In genomic region chr12:29279631-29280080, GRCm38 (mm10) we compare ENCODE assay signal across 8 mouse cellular contexts.
DNase-seq lines count a peak whose midpoint lies in the region; ATAC-seq lines count a peak whose summit lies in the region.

No protein-coding gene starts in this region.

- H3K36me3 ChIP-seq in neural tube, embryonic 11.5 days (ENCODE audit: control insufficient read depth, insufficient read depth, low read length) = no peaks in the 10 kb centered on the region
- H3K36me3 ChIP-seq in intestine, embryonic 16.5 days (ENCODE audit: control insufficient read depth, insufficient read depth, low read length) = no peaks in the 10 kb centered on the region
- H3K36me3 ChIP-seq in stomach, embryonic 16.5 days (ENCODE audit: control insufficient read depth, insufficient read depth, low read length) = no peaks in the 10 kb centered on the region

- 7% methylated on average over 13 of the region's 13 CpGs for WGBS in neural tube, embryonic 11.5 days
- 14% methylated on average over 13 of the region's 13 CpGs for WGBS in intestine, embryonic 16.5 days
- WGBS in stomach, embryonic 16.5 days = 15% methylated on average over 13 of the region's 13 CpGs

- H3K4me3 ChIP-seq in neural tube, embryonic 11.5 days (ENCODE audit: low read depth, low read length) = no peak overlapping the region
- H3K4me3 ChIP-seq in intestine, embryonic 16.5 days (ENCODE audit: low read length) = no peak overlapping the region; the same call in 1 of the 2 replicates
- no peak overlapping the region for H3K4me3 ChIP-seq in stomach, embryonic 16.5 days (replicated peaks; ENCODE audit: low read length)

- H3K4me1 ChIP-seq in neural tube, embryonic 11.5 days (ENCODE audit: control insufficient read depth, insufficient read depth, low read length) = peaks cover 15% of the 10 kb centered on the region
- H3K4me1 ChIP-seq in intestine, embryonic 16.5 days (ENCODE audit: control insufficient read depth, insufficient read depth, low read length) = peaks cover 9% of the 10 kb centered on the region
- H3K4me1 ChIP-seq in stomach, embryonic 16.5 days (ENCODE audit: control insufficient read depth, insufficient read depth, low read length) = no peaks in the 10 kb centered on the region

- peak overlapping the region; percentile 19 for H3K9ac ChIP-seq in neural tube, embryonic 11.5 days (ENCODE audit: low read length)
- 0 out of 2 replicates have a peak overlapping the region, but pooled peaks have one; percentile 7 for H3K9ac ChIP-seq in intestine, embryonic 16.5 days (ENCODE audit: low read depth, low read length)
- H3K9ac ChIP-seq in stomach, embryonic 16.5 days (ENCODE audit: low read length) = peak overlapping the region; percentile 48; the same call in 1 of the 2 replicates

- intact Hi-C loops in heart, postnatal 25 days (cut with DNase I) = no loop called here

- H3K27me3 ChIP-seq in neural tube, embryonic 11.5 days (ENCODE audit: control insufficient read depth, insufficient read depth, low read length) = no peaks in the 10 kb centered on the region
- no peaks in the 10 kb centered on the region for H3K27me3 ChIP-seq in intestine, embryonic 16.5 days (replicated peaks; ENCODE audit: control insufficient read depth, insufficient read depth, low read length)
- H3K27me3 ChIP-seq in stomach, embryonic 16.5 days (ENCODE audit: control insufficient read depth, insufficient read depth, low read length) = no peaks in the 10 kb centered on the region

- no peaks in the 10 kb centered on the region for H3K9me3 ChIP-seq in neural tube, embryonic 11.5 days (ENCODE audit: control insufficient read depth, low read length)
- no peaks in the 10 kb centered on the region for H3K9me3 ChIP-seq in intestine, embryonic 16.5 days (ENCODE audit: control insufficient read depth, low read length)
- no peaks in the 10 kb centered on the region for H3K9me3 ChIP-seq in stomach, embryonic 16.5 days (replicated peaks; ENCODE audit: control insufficient read depth, low read length)

- H3K4me2 ChIP-seq in neural tube, embryonic 11.5 days (ENCODE audit: low read depth) = peak overlapping the region; percentile 26
- peak overlapping the region; percentile 37 for H3K4me2 ChIP-seq in intestine, embryonic 16.5 days (ENCODE audit: low read depth, low read length)
- H3K4me2 ChIP-seq in stomach, embryonic 16.5 days (ENCODE audit: low read depth, low read length) = no peak overlapping the region

- DNase-seq in heart, adult 11 months = peak; percentile 66
- no peak for DNase-seq in heart, postnatal 25 days (ENCODE audit: low spot score)
- no peak for DNase-seq in neural tube, embryonic 11.5 days (ENCODE audit: low spot score)
- no peak for DNase-seq in neural tube, embryonic 10.5 days (ENCODE audit: extremely low spot score, low spot score)
- no peak for DNase-seq in right cerebral cortex, postnatal 14 days

- H3K27ac ChIP-seq in neural tube, embryonic 11.5 days (ENCODE audit: low read depth, low read length) = peak overlapping the region; percentile 86
- H3K27ac ChIP-seq in intestine, embryonic 16.5 days (ENCODE audit: low read length) = no peak overlapping the region
- no peak overlapping the region for H3K27ac ChIP-seq in stomach, embryonic 16.5 days (ENCODE audit: low read length)

- peak; percentile 49; the same call in 1 of the 2 replicates for ATAC-seq in neural tube, embryonic 11.5 days (ENCODE audit: insufficient read depth, low FRiP score, low TSS enrichment)
- ATAC-seq in intestine, embryonic 16.5 days = peak; percentile 34; the same call in 1 of the 2 replicates
- no peak for ATAC-seq in stomach, embryonic 16.5 days (ENCODE audit: insufficient read depth, low FRiP score)
- no peak for ATAC-seq in granulocyte monocyte progenitor cell, adult 5-6 weeks (replicated peaks; ENCODE audit: poor library complexity, severe bottlenecking)

Comparison
In these comparisons a context has a peak if more than half of its experiments do, and no peak if none do; other contexts are left out.
1. ATAC-seq: peak in neural tube, embryonic 11.5 days (single experiment) and intestine, embryonic 16.5 days (single experiment); none in stomach, embryonic 16.5 days (single experiment) and granulocyte monocyte progenitor cell, adult 5-6 weeks (single experiment).
2. Peak in every context shown above with its lines, with median percentiles within 50 percentile points of each other: H3K9ac ChIP-seq.